Mouse (Mus musculus): ENCODE data around the gene Palld. TPM values are rescaled to one million over a fixed set of nuclear protein-coding genes. Genes with fewer than 3 reads are reported as not detected.
A peak's percentile ranks its signal among the peaks of the same experiment; 100 is the strongest.

The Palld gene
- polyA plus RNA-seq, 2 experiments from 2014 or later = 0.24 to 0.33 TPM

- no peak for ATAC-seq
These were observed 276.8 kb downstream of the Palld start for GRCm38 (mm10) chr8:61625656-61626210.

DNA sequence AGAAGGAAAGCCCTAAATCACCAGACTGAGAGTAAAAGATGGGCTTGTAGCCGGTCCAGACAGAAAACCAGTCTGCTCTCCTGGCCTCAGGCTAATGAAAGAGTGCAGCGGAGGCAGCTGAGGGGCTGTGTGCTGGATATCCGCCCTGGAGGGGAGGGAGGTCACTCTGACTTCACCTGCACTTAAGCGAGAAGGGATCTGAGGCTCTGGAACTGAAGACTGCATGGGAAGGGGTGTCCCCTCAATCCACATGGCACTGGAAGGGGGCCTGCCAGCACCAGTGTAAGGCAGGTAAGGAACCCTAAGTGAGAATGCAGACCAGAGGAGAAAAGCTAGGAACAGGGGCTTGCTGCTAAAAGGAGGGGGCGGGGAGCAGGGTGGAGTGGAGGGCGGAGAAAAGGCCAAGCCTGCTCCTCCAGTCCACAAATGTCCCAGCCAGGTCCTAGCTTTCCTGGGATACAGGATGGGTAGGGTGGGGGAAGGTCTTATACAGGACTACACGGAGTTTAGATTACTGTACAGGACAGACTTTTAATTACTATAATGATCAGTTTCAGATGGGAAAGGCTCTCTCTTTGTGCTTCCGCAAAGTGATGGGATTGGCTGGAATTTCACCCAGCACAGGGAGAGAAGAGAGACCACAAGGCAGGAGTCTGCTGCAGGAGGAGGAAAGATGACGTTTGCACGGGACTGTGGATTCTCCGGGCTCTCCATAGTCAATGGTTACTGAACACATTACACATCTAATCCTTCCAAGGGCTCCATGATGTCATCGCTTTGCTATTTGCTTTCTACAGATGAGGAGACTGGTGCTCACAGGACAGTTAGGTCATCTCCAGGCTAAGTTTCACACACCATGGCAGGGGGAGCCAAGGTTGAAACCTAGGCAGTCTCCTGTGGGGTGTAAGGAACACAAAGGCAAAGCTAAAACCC, 278.7 kb downstream of the Palld start:
- no peak for ATAC-seq

GRCm38 (mm10) chr8:61621300-61621699, 281.2 kb downstream of the Palld start:
- ATAC-seq = no peak

GRCm38 (mm10) chr8:61617651-61618050, 284.8 kb downstream of the Palld start:
- ATAC-seq = no peak

- ATAC-seq = no peak
These were observed 285.4 kb downstream of the Palld start for GRCm38 (mm10) chr8:61617049-61617448.

DNA sequence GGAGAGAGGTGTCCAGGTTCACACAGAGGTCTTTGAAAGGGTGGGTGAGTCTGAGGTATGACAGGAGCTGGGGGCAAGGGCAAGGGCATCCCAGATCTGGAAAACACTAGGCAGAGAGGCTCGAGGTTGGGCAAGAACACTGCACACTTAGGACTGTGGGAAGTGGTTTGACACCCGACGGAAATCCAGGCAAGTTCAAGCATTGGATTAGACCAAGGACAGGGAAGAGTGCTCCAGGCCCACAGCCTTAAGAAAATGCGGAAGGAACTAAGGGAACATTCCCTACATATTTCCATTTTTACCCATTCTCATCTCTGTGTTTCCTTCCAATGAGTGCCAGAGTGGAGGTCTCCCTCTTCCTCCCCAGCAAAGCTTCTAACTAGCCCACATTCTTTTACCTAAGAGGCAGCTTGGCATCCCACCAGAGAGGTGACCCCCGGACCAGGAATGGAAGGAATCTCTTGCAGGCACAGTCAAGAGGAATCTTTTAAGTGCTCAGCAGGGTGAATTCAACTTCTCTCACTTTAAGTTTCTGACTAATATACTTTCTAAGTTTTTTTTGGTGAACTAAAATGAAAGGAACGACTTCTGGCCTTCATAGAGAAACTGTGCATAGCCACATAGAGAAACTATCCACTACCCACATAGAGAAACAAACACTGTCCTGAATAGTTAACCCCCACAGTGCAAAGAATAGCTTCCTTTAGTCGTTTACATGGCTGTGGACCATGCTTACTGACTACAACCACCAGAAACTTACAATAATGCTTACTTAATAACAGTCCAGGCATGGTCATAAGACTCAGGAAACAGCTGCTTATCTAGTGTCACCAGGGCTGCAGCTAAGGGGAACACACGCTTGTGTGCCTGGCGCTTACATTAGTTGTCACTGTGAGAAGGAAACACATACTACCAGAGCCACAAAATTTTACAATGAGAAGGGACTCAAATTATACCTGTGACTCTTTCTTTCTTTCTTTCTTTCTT, 286.5 kb downstream of the Palld start:
- no peak for ATAC-seq

DNA sequence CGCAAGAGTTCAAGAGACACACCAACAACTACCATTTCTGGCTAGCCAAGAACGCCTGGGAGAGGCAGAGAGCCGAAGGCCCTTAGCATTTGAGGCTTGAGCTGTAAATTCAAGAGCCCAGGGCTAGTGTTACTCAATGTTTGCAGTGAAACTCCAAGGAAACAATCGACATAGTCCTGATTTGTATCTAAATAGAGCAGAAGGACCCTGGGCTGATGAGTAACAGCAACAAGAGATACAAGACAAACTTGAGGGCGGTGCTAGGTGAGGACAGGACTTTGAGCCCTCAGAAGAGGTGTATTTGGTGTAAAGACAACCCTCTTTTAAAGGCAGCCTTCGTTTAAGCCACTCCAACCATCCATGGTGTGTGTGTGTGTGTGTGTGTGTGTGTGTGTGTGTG, 290.7 kb downstream of the Palld start:
- ATAC-seq = no peak

GRCm38 (mm10) chr8:61611077-61611476, 291.4 kb downstream of the Palld start:
- no peak for ATAC-seq

GRCm38 (mm10) chr8:61610546-61610945, 291.9 kb downstream of the Palld start:
- ATAC-seq = no peak

DNA sequence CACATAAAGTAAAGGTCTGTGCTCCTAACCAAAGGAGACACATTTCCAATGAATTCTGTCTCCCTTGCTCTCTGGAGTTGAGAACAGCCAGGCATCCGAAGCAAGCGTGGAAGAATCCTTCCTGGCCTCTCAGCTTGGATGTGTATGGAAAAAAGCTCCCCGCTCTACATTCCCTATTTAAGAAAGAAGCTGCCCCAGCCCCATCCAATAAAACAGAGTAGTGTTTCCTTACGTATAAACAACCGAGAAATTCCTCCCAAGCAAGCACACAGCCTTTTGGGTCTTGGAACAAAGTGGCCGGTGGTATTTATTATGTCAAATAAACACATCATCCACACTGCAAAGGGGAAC, 295.1 kb downstream of the Palld start:
- ATAC-seq = no peak

- ATAC-seq = peak; percentile 87
These were observed 295.6 kb downstream of the Palld start for GRCm38 (mm10) chr8:61606795-61607462.

DNA sequence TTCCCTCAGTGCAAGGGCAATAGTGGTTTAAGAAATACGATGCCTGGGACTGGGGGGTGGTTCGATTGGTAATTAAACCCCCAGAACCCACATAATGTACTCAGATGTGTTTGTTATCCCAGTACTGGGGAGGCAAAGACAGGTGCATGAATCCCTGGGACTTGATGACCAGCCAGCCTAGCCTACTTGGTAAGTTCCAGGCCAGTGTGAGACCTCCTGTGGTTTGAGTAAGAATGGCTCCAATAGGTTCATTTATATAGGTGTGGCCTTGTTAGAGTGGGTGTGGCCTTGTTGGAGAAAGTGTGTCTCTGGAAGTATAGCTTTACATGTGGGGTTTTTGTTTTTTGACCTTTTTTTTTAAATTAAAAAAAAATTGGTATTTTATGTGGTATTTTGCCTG, 297.6 kb downstream of the Palld start:
- ATAC-seq = no peak

- ATAC-seq = no peak
These were observed 305.6 kb downstream of the Palld start for GRCm38 (mm10) chr8:61596889-61597288.

GRCm38 (mm10) chr8:61591446-61591845, 311.0 kb downstream of the Palld start:
- ATAC-seq = no peak

DNA sequence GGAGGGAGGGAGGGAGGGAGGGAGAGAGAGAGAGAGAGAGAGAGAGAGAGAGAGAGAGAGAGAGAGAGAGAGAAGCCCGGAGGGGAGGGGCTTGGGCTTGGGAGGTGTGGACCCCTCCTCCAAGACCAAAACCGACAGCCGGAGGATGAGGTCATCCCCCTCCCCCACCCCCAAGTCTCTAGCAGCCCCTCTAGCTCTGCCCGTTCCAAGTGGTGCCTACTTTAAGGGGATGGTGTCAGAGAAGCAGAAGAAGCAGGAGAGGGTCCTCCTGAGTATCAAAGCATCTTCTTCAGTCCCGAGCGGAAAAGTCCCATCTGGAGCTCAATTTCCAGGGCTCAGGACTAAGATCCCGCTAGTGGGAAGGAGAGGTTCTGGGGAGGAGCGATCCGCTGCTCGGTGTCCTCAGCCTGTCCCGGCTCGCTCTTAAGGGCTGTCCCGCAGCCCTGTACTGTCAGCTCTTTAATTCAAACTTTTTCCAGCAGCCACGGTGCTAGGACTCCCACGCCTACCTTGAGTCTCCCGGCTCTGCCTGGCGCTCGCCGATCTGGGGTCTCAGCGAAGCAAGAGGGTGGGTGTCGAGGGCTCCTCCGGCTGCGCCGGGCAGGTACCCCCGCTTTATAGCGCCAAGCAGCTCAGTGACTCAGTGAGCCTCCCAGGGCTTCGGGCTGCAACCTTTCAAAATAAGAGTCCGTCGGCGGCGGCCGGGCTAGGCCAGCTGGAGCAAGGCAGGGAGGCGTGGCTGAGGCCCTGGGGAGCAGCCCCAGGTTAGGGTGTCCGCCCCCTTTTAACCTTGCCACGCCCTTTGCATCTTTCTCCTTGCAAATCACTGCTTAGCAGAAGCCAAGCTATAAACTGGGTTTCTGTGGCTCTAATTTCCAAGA, 311.7 kb downstream of the Palld start:
- ATAC-seq = peak; percentile 80

- no peak for ATAC-seq
These were observed 312.5 kb downstream of the Palld start for GRCm38 (mm10) chr8:61589972-61590391.

DNA sequence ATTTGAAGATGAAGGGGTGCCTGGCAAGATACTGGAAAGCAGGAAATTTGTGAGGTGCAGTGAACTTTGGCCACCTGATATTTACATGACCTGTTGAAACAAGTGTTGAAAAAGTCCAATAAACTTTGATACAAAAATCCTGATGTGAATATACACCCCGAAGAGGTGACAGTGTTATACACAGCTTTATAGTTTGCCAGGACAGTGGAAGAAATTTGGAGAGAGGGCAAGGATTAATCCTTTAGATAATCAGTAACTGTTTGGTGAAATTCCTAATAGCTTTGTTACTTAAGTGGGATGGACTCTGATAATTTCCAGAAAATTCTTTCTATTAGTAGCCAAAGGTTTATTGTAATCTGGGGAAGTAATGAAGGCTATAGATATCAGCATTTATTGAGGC, 314.2 kb downstream of the Palld start:
- no peak for ATAC-seq

GRCm38 (mm10) chr8:61587731-61588130, 314.8 kb downstream of the Palld start:
- no peak for ATAC-seq

DNA sequence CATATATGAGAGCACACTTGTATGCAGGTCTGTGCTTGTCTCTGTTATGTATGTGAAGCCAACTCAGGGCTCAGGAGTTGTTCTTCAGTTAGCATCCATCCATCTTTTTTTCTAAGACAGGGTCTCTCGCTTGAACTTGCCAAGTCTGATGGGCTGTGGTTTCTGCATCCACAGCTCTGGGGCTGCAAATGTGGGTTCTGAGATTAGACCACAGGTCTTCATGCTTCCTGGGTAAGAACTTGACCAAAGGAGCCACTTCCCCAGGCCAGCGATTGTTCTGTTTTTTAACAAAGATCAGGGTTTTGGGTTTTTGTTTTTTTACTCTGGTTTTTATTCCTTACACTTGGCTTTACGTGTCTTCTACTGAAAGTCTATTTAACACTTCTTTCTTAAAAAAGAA, 316.0 kb downstream of the Palld start:
- ATAC-seq = no peak

GRCm38 (mm10) chr8:61585746-61586145, 316.7 kb downstream of the Palld start:
- ATAC-seq = no peak

- ATAC-seq = no peak
These were observed 317.6 kb downstream of the Palld start for GRCm38 (mm10) chr8:61584714-61585383.
